Mouse (Mus musculus) large intestine, adult 2 months (tissue): ENCODE results near the gene Thyn1. TPM values are rescaled to one million over a fixed set of nuclear protein-coding genes. Genes with fewer than 3 reads are reported as not detected.

Source experiments
- DNase-seq: peaks from one replicate; pipeline ENCODE4 v3.0.0-alpha.2; 2012; ENCODE audit warnings: low read depth, low spot score
- WGBS: fragments of 180-500 bp; shearing (Covaris S2); methylation state at CpG from one replicate; pipeline ENCODE4 v1.1.7; 2018; 5-methylcytosine and 5-hydroxymethylcytosine counted together
- polyA plus RNA-seq: library from polyadenylated mRNA; depleted of rRNA; stranded (reverse); fragments of >200 nt; gene quantifications from 2 replicates; pipeline ENCODE4 v1.2.3, GENCODE M21; 2012; rRNA removed

Gene Thyn1
- polyA plus RNA-seq = 13.5 and 14.6 TPM in 2 replicates

DNA sequence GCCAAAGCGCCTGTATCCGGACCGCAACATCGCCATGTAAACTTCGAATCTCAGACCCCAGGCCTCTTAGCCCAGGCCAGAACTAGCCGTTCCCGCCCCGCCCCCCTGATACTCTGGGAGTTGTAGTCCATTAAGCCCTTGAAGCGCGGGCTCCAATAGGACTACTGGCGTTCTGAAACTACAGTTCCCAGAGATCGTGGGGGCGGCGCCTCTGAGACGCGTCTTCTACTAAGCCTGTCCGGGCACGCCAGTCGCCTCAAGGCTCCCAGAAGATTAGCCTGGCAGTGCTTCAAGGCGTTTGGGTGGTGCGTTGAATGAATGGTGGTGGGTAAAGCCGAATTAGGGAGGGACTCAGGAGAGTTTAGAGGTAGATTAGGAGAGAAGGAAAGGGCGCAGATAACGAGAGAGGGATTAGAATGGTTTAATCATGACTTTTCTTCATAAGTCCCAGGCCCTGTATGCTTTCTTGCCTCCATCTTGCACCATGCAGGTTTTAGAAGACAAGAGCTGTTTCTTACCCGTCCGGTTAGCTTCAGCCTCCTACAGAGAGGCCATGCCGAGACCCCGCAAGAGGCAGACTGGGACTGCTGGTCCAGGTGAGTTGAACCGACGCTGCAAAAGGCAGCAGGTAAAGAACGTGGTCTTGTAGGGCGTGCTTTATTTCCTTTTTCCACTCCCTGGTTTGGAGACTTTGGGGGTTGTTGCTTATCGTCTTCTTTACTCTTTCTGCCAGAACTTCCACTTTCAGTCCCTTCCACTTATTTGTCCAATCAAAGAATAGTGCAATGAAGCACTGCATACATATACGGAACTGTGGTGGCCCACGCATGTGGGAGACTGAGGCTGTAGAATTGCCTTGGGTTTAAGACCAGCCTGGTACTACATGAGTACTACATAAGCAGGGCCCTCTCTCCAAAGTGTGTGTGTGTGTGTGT lies at the start of gene Thyn1, which contains the start of gene Acad8:
Gene Thyn1 (plus strand): TSS at position 250 of the 935 bp plus-strand sequence.
Gene Acad8 (minus strand): TSS at position 106 of the 935 bp plus-strand sequence.
- 1% methylated on average over 35 of the region's 35 CpGs for WGBS
- peak; percentile 88 for DNase-seq

DNA sequence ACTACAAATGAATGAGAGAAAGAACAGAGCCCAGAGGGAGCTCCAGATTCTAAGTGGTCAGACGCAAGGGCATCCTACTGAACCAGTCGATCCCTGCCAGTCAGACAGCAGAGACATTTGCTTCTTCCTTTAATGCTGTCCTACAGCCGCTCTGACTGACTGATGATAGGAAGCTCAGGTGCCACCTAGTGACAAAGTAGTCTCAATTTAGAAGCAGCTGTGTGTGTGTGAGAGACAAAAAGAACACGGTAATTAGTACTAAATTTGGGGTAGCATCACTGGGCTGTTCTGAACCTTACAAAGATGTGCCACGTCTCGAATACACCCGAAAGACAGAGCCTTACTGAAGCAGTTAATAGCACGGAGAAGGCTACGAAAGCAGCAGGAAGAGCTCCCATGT lies 21.8 kb upstream of the Thyn1 start:
- 89% methylated on average over 9 of the region's 9 CpGs for WGBS
- DNase-seq = no peak

DNA sequence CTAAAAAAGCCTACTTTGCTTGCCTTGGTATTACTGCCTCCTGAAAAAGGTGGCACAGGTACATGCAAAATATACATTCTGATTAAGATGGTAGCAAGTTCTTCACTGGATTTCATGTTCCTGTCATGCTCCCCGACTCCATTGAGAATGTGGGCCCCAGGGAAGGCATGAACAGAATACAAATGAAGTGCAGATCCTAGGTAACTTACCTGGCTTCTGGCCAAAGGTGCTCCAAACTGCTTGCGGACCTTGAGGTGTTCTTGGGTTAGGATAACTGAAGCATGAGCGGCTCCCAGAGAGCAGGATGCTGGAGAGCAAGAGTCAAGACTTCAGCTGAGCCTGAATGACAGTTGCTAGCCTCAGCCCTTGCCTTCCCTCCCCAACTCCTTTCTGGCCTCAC lies 20.7 kb upstream of the Thyn1 start:
- no peak for DNase-seq
- 98% methylated on average over 3 of the region's 3 CpGs for WGBS

DNA sequence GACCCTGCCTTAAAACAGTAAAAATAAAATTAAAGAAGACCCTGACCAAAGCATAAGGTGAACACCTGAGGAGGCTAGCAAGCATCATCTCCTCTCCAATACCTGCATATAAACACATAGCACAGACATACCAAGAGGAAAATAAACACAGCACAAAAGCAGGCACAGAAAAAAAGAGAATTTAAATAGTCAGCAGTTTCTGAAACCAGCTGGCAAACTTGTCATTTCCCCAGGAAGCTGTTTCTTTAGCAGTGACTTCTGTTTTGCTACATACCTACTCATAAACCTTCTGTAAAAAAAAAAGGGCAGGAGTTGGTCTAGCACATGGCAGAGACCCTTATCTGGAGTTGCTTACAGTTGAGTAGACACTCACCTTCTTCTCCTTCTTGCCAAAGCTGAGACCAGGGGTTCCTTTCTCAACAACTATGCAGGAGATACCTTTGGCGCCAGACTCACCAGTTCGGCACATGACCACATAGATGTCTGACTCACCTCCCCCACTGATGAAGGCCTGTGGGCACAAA lies 14.4 kb upstream of the Thyn1 start:
- DNase-seq = no peak
- 94% methylated on average over 2 of the region's 2 CpGs for WGBS

DNA sequence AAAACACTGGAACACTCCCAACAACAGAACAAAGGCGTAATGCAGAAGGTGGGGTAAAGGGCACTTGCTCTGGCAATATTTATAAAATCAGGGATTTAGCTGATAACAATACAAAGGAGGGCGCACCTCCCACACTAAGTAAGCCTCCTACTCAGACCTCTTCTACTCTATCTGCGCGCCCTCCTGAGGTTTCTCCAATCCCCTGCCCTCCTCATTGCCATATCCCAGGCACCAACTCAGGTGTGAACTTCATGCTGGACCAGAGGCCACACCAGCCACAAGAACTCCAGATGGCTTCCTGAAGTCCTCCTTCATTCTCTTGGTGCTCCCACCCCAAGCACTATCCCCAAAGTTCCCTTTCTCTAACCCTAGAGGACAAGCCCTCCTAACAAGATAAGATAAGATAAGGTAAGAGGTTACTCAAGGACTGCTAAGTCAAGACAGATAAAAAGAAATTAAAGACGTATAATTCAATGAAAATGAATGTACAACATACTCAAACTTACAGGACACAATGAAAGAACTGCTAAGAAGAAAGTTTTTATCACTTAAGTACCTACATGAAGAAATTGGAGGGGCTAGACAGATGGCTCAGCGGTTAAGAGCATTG lies 13.7 kb upstream of the Thyn1 start:
- DNase-seq = no peak

DNA sequence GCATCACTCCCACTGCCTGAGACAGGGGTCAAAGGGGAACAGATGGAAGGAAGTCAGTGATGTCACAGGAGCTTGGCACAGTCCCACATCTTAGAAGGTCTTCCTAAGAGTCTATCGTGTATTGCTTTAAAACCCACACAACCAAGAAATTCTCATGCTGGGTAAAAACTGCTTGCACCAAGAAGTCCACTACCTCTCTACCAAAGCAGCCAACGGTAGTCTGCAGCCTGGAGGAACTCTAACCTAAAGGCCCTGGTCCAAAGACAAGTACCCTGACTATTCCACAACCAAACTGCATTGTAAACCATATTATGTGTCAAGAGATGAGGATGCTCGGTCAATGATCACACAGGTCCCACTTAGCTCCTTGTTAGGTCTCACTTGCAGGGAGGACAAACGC lies 9.3 kb upstream of the Thyn1 start:
- 86% methylated on average over 4 of the region's 4 CpGs for WGBS

More for the DNA sequence above, 13.7 kb upstream of the Thyn1 start:
- 83% methylated on average over 6 of the region's 6 CpGs for WGBS

DNA sequence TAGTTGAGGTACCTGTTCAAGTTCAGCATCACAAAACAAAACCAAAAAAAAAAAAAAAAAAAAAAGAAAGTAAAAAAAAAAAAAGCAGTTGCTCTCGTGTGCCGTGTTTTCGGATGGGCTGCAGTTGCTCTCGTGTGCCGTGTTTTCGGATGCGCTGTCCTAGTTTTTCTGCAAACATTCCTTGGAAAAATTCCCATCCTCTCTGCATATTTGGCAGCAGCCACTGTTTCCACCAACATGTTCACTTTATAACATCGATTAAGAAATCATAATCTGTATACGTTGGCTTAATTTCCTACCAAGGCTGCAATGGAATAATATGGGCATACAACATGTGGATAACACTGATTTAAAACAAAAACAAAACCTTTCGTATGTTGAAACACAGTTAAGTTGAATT lies 6.4 kb upstream of the Thyn1 start:
- WGBS = 71% methylated on average over 10 of the region's 10 CpGs
- DNase-seq = no peak

More for the DNA sequence above, 9.3 kb upstream of the Thyn1 start:
- no peak for DNase-seq

DNA sequence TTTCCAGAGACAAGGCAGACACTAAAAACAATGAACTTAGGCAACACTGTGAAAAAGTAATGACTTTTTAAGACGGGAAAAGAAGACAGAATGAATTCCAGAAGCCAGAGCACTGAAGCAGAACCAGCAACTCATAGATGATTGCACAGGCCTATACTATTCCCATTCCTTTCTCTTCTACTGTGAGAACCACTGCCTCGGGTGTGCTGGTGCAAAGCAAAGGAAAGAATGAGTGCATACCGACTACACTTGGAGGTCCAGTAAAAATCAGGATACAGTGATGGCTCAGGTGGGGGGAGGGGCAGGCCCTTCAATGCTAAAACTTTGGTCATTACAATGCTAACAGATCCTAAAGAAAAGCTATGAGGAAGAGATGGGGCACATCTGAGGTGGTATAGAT lies 5.6 kb upstream of the Thyn1 start:
- 80% methylated on average over 3 of the region's 3 CpGs for WGBS
- no peak for DNase-seq

DNA sequence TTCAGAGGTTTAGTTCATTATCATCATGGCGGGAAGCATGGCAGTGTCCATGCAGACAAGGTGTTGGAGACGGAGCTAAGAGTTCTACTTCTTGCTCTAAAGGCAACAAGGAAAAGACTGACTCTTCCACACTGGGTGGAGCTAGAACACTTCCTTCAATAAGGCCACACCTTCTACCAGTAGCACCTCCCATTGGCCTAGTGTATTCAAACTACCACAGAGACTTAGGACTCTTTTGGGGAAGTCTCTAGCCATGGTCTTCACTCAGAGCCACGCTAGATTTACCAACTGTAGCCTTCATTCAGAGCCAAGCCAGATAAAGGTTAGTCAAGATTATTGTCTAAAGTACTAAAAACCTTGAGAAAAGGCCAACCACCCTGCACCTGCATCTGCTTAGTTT lies 2.4 kb upstream of the Thyn1 start:
- peak; percentile 37 for DNase-seq
- 68% methylated on average over 3 of the region's 3 CpGs for WGBS

DNA sequence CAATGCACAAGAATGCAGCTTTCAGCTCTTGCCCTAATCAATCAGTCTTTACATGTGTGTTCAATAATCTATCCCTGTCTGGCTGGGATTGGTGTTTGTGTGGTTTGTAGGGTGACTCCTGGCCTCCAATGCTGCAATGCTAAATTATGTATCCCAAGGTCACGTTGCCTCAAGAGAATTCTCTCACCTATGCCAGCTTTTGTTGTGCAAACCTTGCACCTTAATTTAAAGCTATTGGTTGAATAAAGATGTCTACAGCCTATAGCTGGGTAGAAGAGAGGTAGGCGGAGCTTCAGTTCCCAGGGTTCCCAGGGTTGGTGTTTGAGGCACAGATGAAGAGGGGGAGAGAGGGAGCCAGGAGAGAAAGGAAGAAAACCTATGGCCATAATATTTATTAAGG lies 2.0 kb upstream of the Thyn1 start:
- DNase-seq = no peak
- WGBS = 84% methylated on average over 2 of the region's 2 CpGs

DNA sequence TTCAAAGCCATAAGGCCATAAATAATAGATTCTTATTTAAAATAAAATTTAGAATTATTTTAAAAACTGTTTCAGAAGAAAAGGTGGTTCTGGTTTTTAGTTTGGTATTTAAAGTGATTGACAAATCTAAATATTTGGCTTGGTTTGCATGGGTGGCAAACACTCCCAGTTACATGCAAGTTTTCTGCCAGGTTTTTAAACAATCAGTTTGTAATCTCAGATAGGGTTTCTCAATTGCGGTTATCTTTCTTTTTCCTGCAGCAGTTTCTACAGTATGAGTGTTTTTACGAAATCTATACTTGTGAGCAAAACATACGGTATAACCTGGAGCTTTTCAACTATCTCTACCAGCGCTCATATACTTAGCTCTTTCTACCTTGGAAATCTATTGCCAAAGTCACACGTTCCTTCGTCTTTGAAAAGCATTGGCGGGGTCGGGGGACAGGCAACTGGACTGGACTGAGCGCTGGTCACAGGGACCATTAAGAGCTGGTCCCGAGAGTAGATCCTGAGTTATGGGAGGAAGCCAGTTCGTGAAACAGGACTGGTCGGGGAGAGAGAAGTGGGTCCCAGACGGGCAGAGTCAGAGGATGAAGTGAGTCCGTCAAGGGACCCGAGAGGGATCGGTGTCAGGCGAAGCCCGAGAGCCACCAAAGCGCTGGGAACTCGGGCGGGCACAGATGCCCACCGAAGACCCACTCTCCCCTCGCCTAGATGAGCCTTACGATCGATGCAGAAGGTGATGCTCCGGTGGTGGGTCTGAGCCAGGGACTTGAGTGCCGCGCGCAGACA lies 645 bp upstream of the Thyn1 start:
- 1% methylated on average over 29 of the region's 29 CpGs for WGBS

DNA sequence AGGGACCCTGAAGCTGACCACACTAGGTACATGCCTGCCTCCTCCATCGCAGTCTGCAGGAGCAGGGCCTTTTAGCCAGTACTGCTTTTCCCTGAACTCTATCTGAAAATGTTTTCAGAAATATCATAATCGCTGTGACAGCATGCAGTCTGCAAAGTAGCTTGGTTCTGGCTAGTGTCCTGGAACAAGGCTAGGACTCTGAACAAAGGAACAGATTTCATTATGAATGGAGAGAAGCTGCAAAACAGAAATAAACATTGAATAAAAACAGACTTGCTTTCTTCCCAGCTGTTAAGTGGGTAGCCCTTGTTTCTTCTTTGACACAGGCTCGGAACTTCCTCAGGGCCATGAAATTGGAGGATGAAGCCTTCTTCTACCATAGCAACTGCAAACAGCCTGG lies 5.7 kb downstream of the Thyn1 start:
- no peak for DNase-seq
- 87% methylated on average over 3 of the region's 3 CpGs for WGBS

More for the DNA sequence above, 645 bp upstream of the Thyn1 start:
- peak; percentile 21 for DNase-seq

DNA sequence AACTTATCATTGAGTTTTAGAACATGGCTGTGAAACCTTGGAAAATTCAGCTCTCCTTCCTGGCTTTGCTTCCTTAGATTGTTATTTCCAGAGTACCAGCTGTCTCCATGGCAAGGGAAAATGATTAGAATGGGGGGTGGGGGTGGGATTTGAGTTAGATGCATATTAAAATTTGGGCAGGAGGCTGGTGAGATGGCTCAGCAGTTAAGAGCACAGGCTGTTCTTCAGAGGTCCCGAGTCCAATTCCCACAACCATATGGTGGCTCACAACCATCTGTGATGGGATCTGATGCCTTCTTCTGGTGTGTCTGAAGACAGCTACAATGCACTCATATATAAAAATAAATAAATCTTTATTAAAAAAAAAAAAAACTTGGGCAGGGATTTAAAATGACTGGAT lies 6.4 kb downstream of the Thyn1 start:
- no peak for DNase-seq
- WGBS = 81% methylated on average over 1 of the region's 1 CpGs

DNA sequence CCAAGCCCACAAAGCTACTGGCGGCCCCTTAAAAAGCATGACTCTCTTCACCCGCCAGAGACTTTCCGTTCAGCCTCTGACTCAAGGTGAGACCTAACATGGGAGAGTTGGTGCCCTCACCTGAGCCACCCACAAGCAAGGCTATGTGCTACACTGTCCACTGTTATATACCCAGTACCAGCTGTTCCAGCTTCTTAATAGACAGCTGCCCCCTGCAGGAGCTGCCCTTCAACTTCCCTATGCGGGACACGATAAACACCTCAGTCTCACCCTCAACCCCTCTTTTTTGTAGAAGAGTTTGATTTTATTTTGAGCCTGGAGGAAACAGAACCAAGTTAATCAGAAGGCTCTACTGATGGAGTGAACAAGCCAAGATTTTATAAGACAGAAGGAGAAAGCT lies 7.4 kb downstream of the Thyn1 start:
- 89% methylated on average over 5 of the region's 5 CpGs for WGBS

DNA sequence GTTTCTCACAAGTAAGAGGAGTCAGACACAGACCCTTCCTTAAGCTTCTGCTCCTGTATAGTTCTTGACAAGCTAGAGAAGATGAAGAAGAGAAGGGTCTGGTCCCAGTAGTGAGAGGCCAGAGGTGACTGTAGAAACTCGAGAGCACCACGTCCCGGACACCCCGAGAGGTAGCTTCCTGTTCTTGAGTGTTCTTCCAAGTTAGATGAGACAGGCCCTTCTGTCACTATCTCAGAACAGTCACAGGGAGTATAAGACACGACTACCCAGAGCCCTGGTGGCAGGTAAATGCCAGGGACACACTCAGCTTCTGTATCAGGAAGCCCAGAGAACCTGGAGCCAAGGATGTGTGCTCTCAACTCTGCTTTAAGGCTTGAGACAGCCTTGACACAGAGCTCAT lies 9.7 kb downstream of the Thyn1 start:
- 85% methylated on average over 5 of the region's 5 CpGs for WGBS

More for the DNA sequence above, 7.4 kb downstream of the Thyn1 start:
- DNase-seq = no peak

DNA sequence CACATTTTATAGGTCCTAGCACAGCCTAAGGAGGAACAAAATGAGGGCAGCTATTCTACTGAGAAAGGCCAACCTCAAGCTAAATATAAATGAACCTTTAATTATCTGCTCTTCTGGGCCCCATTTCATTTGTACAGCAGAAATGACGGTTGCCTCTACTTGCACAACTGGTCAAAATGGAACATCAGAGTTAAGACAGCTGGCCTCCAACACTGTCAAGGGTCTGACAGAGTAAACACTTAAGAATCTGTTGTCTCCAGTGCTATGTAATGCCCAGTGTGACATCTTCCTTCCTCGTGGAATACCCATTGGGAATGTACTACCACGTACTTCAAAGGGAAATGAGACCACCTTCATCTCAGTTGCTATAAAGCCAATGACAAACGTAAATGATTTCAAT lies 12.1 kb downstream of the Thyn1 start:
- WGBS = 85% methylated on average over 4 of the region's 4 CpGs
- no peak for DNase-seq

More for the DNA sequence above, 9.7 kb downstream of the Thyn1 start:
- DNase-seq = no peak

DNA sequence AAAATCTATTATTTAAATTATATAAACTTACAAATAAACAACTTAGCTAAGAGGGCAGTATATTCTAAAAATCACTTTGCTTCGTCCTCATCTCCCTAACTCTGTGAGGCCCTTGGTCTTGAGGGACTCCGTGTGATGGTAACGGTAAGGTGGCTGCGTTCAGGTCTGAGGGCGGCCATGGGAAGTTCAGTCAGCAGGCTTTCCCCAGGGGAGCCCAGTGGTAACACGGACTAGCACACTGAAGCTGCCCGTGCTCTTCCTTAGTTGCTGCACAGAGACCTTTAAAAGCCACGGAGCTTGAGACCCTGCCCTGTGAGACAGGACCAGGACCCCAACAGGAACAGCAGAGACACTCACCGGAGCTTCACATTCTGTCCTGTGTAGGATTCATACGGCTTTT lies 19.5 kb downstream of the Thyn1 start:
- no peak for DNase-seq
- 94% methylated on average over 10 of the region's 10 CpGs for WGBS

DNA sequence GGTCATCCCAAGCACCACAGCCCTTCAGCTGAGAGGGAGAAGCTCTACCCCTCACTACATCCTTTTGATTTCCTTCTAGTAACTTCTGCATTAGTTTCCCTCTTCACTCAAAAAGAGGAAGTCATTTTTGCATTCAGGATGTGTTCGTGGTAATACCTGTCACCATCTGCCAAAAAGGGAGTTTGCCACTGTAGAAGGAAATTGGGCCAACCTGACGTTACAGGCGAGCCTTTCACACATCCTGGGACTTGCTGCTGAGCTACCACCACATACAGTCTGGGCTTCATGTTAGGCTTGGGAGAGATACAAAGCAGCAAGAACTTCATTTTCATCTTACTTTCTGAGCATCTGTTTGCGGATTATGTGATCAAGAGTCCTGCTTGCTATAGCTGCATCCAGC lies 24.2 kb downstream of the Thyn1 start:
- 67% methylated on average over 4 of the region's 4 CpGs for WGBS
- DNase-seq = no peak

DNA sequence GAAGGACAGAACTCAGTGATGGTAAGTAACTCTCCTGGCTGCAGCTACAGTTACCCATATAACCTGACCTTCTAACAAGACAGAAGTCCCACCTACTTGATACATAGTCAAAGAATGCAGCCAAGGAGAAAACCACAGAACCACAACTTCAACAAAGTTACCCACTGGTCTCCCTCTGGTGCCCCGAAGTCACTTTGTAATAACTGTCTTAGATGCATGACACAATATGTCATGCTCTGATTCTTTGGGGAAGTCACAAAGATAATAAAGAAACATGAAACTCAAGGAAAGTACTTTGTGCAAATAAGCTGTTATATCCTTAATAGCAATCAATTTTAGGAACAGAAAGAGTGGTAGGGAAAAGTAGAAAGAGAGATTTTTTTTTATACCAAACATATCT lies 27.2 kb downstream of the Thyn1 start:
- WGBS = 43% methylated on average over 1 of the region's 1 CpGs
- DNase-seq = no peak
